Mouse (Mus musculus) midbrain, embryonic 14.5 days (tissue): ENCODE data around the gene Map6. TPM values are rescaled to one million over a fixed set of nuclear protein-coding genes. Genes with fewer than 3 reads are reported as not detected.

Experiments used
- ATAC-seq: fragments of 200-750 bp; cut with Nextera tagmentation; 2 replicates; pipeline ENCODE4 v1.8.0; 2017; ENCODE audit warnings: moderate number of reproducible peaks, moderate library complexity; ENCODE audit not compliant: low FRiP score, low TSS enrichment
- DNase-seq: peaks from one replicate; pipeline ENCODE4 v3.0.0-alpha.2; 2015
- H3K27ac ChIP-seq: fragments of 300-500 bp; sonication (generic); replicated peaks from 2 replicates; pipeline ENCODE4 v1.5.1; 2014; ENCODE audit warnings: mild to moderate bottlenecking, low read depth, low read length, moderate library complexity
- H3K27me3 ChIP-seq: fragments of 300-500 bp; sonication (generic); 2 replicates; pipeline ENCODE4 v1.6.1; 2014; ENCODE audit warnings: low read length, control low read depth, mixed read lengths; ENCODE audit not compliant: control insufficient read depth, insufficient read depth
- H3K36me3 ChIP-seq: fragments of 300-500 bp; sonication (generic); 2 replicates; pipeline ENCODE4 v1.6.1; 2014; ENCODE audit warnings: low read length, control low read depth; ENCODE audit not compliant: control insufficient read depth, insufficient read depth
- H3K4me1 ChIP-seq: fragments of 300-500 bp; sonication (generic); 2 replicates; pipeline ENCODE4 v1.6.1; 2014; ENCODE audit warnings: mild to moderate bottlenecking, antibody characterized with exemption, low read length, control low read depth; ENCODE audit not compliant: control insufficient read depth, insufficient read depth
- H3K4me2 ChIP-seq: fragments of 300-500 bp; sonication (generic); 2 replicates; pipeline ENCODE4 v1.6.1; 2014; ENCODE audit warnings: mild to moderate bottlenecking, low read length, moderate library complexity
- H3K4me3 ChIP-seq: fragments of 300-500 bp; sonication (generic); replicated peaks from 2 replicates; pipeline ENCODE4 v1.5.1; 2014; ENCODE audit warnings: low read depth, low read length
- H3K9ac ChIP-seq: fragments of 300-500 bp; sonication (generic); replicated peaks from 2 replicates; pipeline ENCODE4 v1.6.1; 2014; ENCODE audit warnings: mild to moderate bottlenecking, low read length, moderate library complexity
- H3K9me3 ChIP-seq: fragments of 300-500 bp; sonication (generic); 2 replicates; pipeline ENCODE4 v1.6.1; 2016; ENCODE audit warnings: low read length, control low read depth, mixed read lengths; ENCODE audit not compliant: control insufficient read depth
- WGBS: fragments of 180-500 bp; shearing (Covaris S2); extraction: QIAGEN DNeasy Blood & Tissue Kit; methylation state at CpG from one replicate; pipeline ENCODE4 v1.1.7; 2014; 5-methylcytosine and 5-hydroxymethylcytosine counted together
- polyA plus RNA-seq: library from polyadenylated mRNA; unstranded; fragments of >200 nt; fragmentation: Nextera tagmentation; extraction: Ambion mirVana; gene quantifications from 2 replicates; pipeline ENCODE4 v1.2.1, GENCODE M21; 2014

Map6 gene
- polyA plus RNA-seq, 1 experiment from 2014 or later = 102 TPM

- Histone ChIP-seq H3K9me3 (no peaks in the 10 kb centered on the region), H3K4me2 (no peak overlapping the region), H3K27me3 (no peaks in the 10 kb centered on the region), H3K36me3 (peaks cover 21% of the 10 kb centered on the region), H3K9ac (no peak overlapping the region), H3K4me3 (no peak overlapping the region), H3K27ac (no peak overlapping the region), H3K4me1 (peaks cover 29% of the 10 kb centered on the region)
- WGBS = 97% methylated on average over 26 of the region's 26 CpGs
- DNase-seq (no peak), ATAC-seq (no peak)
These were observed 81.6 kb downstream of the Map6 start for GRCm38 (mm10) chr7:99348883-99349282.

GRCm38 (mm10) chr7:99349782-99350720 is 82.8 kb downstream of the Map6 start:
- Histone ChIP-seq H3K4me1 (peaks cover 34% of the 10 kb centered on the region), H3K9me3 (no peaks in the 10 kb centered on the region), H3K27me3 (no peaks in the 10 kb centered on the region), H3K36me3 (peaks cover 17% of the 10 kb centered on the region), H3K4me2 (peak overlapping the region; percentile 64), H3K27ac (no peak overlapping the region), H3K9ac (no peak overlapping the region), H3K4me3 (no peak overlapping the region)
- no peak for DNase-seq
- WGBS = 70% methylated on average over 9 of the region's 9 CpGs
- no peak for ATAC-seq

- WGBS = 6% methylated on average over 12 of the region's 12 CpGs
- no peak for ATAC-seq
These were observed 84.0 kb downstream of the Map6 start for GRCm38 (mm10) chr7:99351104-99351801.

GRCm38 (mm10) chr7:99351802-99352517 is 84.7 kb downstream of the Map6 start:
- Histone ChIP-seq H3K4me2 (peak overlapping the region; percentile 64), H3K4me1 (peaks cover 52% of the 10 kb centered on the region), H3K4me3 (peak overlapping the region; percentile 37), H3K9ac (peak overlapping the region; percentile 34), H3K27me3 (no peaks in the 10 kb centered on the region), H3K9me3 (no peaks in the 10 kb centered on the region), H3K27ac (peak overlapping the region; percentile 76), H3K36me3 (peaks cover 7% of the 10 kb centered on the region)
- ATAC-seq (peak; percentile 43; the same call in 1 of the 2 replicates), DNase-seq (peak; percentile 75)
- 4% methylated on average over 18 of the region's 18 CpGs for WGBS

More at GRCm38 (mm10) chr7:99351104-99351801, 84.0 kb downstream of the Map6 start:
- H3K36me3 ChIP-seq = peaks cover 14% of the 10 kb centered on the region
- DNase-seq = peak; percentile 45
- no peaks in the 10 kb centered on the region for H3K9me3 ChIP-seq
- H3K27ac ChIP-seq = peak overlapping the region; percentile 76
- peak overlapping the region; percentile 64 for H3K4me2 ChIP-seq
- H3K4me3 ChIP-seq = peak overlapping the region; percentile 37
- no peaks in the 10 kb centered on the region for H3K27me3 ChIP-seq
- peak overlapping the region; percentile 34 for H3K9ac ChIP-seq
- H3K4me1 ChIP-seq = peaks cover 45% of the 10 kb centered on the region

- Histone ChIP-seq H3K4me2 (peak within 1 kb of the TSS; percentile 64), H3K4me1 (peaks cover 57% of the 10 kb centered on the region), H3K9ac (peak within 1 kb of the TSS; percentile 34), H3K27me3 (no peaks in the 10 kb centered on the region), H3K4me3 (peak within 1 kb of the TSS; percentile 37), H3K9me3 (no peaks in the 10 kb centered on the region), H3K36me3 (peaks cover 6% of the 10 kb centered on the region; the same call in 1 of the 2 replicates), H3K27ac (peak within 1 kb of the TSS; percentile 76)
- DNase-seq (peak; percentile 74), ATAC-seq (no peak)
- WGBS = 3% methylated on average over 35 of the region's 35 CpGs
These were observed 85.5 kb downstream of the Map6 start, which contains the start of gene Serpinh1 for GRCm38 (mm10) chr7:99352526-99353400. Gene Serpinh1 (minus strand): TSS chr7:99353239.

GRCm38 (mm10) chr7:99355731-99356131 is 88.5 kb downstream of the Map6 start:
- Histone ChIP-seq H3K4me3 (no peak overlapping the region), H3K9me3 (no peaks in the 10 kb centered on the region), H3K36me3 (no peaks in the 10 kb centered on the region), H3K27me3 (no peaks in the 10 kb centered on the region), H3K4me1 (peaks cover 65% of the 10 kb centered on the region), H3K27ac (peak overlapping the region; percentile 76), H3K9ac (peak overlapping the region; percentile 31; the same call in 1 of the 2 replicates), H3K4me2 (peak overlapping the region; percentile 14)
- DNase-seq (peak; percentile 87), ATAC-seq (no peak)
- 4% methylated on average over 7 of the region's 7 CpGs for WGBS

- DNase-seq = peak; percentile 30
- peak overlapping the region; percentile 76 for H3K27ac ChIP-seq
- no peak overlapping the region for H3K4me3 ChIP-seq
- H3K4me1 ChIP-seq = peaks cover 64% of the 10 kb centered on the region
- H3K27me3 ChIP-seq = no peaks in the 10 kb centered on the region
- no peaks in the 10 kb centered on the region for H3K9me3 ChIP-seq
- 26% methylated on average over 9 of the region's 9 CpGs for WGBS
- no peaks in the 10 kb centered on the region for H3K36me3 ChIP-seq
- H3K9ac ChIP-seq = peak overlapping the region; percentile 31; the same call in 1 of the 2 replicates
- H3K4me2 ChIP-seq = peak overlapping the region; percentile 14; the same call in 1 of the 2 replicates
- no peak for ATAC-seq
These were observed 89.1 kb downstream of the Map6 start for GRCm38 (mm10) chr7:99356244-99356930.
